Mouse (Mus musculus) megakaryocyte-erythroid progenitor cell, adult 5-6 weeks (primary cell): ENCODE results near the gene Abca5. TPM values are rescaled to one million over a fixed set of nuclear protein-coding genes. Genes with fewer than 3 reads are reported as not detected.

ENCODE experiments used
- ATAC-seq: replicated peaks from 2 replicates; pipeline ENCODE4 v1.8.0; 2016; ENCODE audit warnings: mild to moderate bottlenecking, inconsistent platforms; ENCODE audit not compliant: severe bottlenecking, poor library complexity, low FRiP score, low TSS enrichment
- total RNA-seq, 2 experiments: library from RNA; stranded (forward) in 1 of 2; stranded (reverse) in 1 of 2; fragments of 200-1000, 215-1000 nt in 1 of 2; fragments of >200 nt in 1 of 2; fragmentation: Nextera tagmentation in 1 of 2; gene quantifications; 2 replicates each; pipeline ENCODE4 v1.2.3; 2014 to 2017

Abca5 gene
- total RNA-seq, 2 experiments from 2014 or later: 0.47 TPM; not detected in 1

DNA sequence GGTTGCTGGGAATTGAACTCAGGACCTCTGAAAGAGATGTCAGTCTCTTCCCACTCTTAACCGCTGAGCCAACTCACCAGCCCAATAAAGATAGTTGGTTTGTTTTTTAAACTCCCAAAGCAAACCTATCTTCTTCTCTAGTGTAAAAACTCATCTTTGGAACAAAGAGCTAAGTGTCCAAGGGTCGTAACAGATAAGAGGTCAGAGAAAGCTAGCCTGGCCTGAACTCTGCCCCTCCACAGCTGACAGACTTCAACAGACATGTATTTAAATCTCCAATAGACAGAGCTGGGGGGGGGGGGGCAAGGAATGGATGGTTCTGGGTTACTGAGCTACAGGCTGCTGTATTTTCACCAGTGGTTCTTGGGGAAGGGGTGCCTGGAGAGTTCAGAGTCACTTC lies 100.0 kb downstream of the Abca5 start:
- ATAC-seq: no peak

DNA sequence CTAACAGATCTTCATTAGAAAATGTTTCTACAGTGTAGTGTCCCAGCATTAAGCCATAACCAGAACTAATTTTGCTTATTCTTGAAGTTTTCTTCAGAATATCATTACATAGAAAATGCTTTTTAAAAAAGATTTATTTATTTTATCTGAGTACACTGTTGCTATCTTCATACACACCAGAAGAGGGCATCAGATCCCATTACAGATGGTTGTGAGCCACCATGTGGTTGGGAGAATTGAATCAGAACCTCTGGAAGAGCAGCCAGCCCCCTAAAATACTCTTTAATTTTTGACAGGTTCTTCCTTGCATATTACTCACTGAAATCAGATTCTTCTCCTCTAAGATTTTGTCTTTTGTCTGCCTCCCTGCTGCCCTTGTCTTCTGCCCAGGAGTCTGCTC lies 104.5 kb downstream of the Abca5 start:
- ATAC-seq: no peak

Other genes starting within 250 kb of the Abca5 start
- gene Abca8a, start 241.7 kb downstream of the Abca5 start, total RNA-seq (2014; fragmentation: Nextera tagmentation): not detected in 2 replicates
- gene Abca8a, start 241.7 kb downstream of the Abca5 start, total RNA-seq (2017): not detected in 2 replicates
- gene Abca9, start 169.5 kb downstream of the Abca5 start, total RNA-seq (2014; fragmentation: Nextera tagmentation): not detected in 2 replicates
- 0.19 TPM in 1 of 2 replicates, not detected in the other for gene Abca9, start 169.5 kb downstream of the Abca5 start, total RNA-seq (2017)
- gene Abca6, start 85.9 kb downstream of the Abca5 start, total RNA-seq (2014; fragmentation: Nextera tagmentation): 0.85 TPM in 1 of 2 replicates, not detected in the other
- gene Abca6, start 85.9 kb downstream of the Abca5 start, total RNA-seq (2017): 1.3 TPM in 1 of 2 replicates, not detected in the other
- 6.3 and 6.4 TPM in 2 replicates for gene Map2k6, start 61.4 kb upstream of the Abca5 start, total RNA-seq (2014; fragmentation: Nextera tagmentation)
- gene Map2k6, start 61.4 kb upstream of the Abca5 start, total RNA-seq (2017): 16.2 and 18.6 TPM in 2 replicates